Mouse (Mus musculus) erythroblast, embryonic 14.5 days (primary cell): ENCODE measurements around the gene Hunk. TPM values are rescaled to one million over a fixed set of nuclear protein-coding genes. Genes with fewer than 3 reads are reported as not detected.

ENCODE experiments used
- H3K27me3 ChIP-seq: 2 replicates; pipeline ENCODE4 v1.6.1; 2012; ENCODE audit warnings: inconsistent platforms; ENCODE audit not compliant: control insufficient read depth
- H3K36me3 ChIP-seq: 2 replicates; pipeline ENCODE4 v1.6.1; 2012; ENCODE audit warnings: mild to moderate bottlenecking, inconsistent platforms; ENCODE audit not compliant: control insufficient read depth
- H3K4me1 ChIP-seq: 2 replicates; pipeline ENCODE4 v1.6.1; 2012; ENCODE audit warnings: inconsistent platforms; ENCODE audit not compliant: control insufficient read depth
- H3K4me3 ChIP-seq: replicated peaks from 2 replicates; pipeline ENCODE3; 2012; ENCODE audit warnings: moderate library complexity, mild to moderate bottlenecking, inconsistent platforms
- H3K9me3 ChIP-seq: 2 replicates; pipeline ENCODE4 v1.6.1; 2012; ENCODE audit warnings: low read length, inconsistent platforms, mixed read lengths; ENCODE audit not compliant: control insufficient read depth
- GATA1 ChIP-seq: IDR thresholded peaks from 2 replicates; pipeline ENCODE4 v1.6.1; 2012; ENCODE audit warnings: low read length, inconsistent platforms, mixed read lengths
- TAL1 ChIP-seq: IDR thresholded peaks from 3 replicates; pipeline ENCODE4 v1.6.1; 2012; ENCODE audit warnings: low read length, inconsistent platforms, mixed read lengths
- polyA plus RNA-seq: library from polyadenylated mRNA; stranded (reverse); fragments of >175 nt; gene quantifications from 2 replicates; pipeline ENCODE4 v1.2.3, GENCODE M21; 2012

The Hunk gene
- polyA plus RNA-seq, 1 experiment = not detected

- peaks cover 12% of the 10 kb centered on the region for H3K9me3 ChIP-seq
- no peaks in the 10 kb centered on the region for H3K4me1 ChIP-seq
- TF ChIP-seq TAL1 (no peak), GATA1 (no peak)
- H3K36me3 ChIP-seq = no peaks in the 10 kb centered on the region; the same call in 1 of the 2 replicates
- H3K27me3 ChIP-seq = peaks cover 59% of the 10 kb centered on the region
- H3K4me3 ChIP-seq = peak overlapping the region; percentile 60
Measured at GRCm38 (mm10) chr16:90387161-90387671, 1.4 kb downstream of the Hunk start.

GRCm38 (mm10) chr16:90387961-90388360, 2.1 kb downstream of the Hunk start:
- H3K27me3 ChIP-seq = peaks cover 54% of the 10 kb centered on the region
- no peaks in the 10 kb centered on the region for H3K4me1 ChIP-seq
- H3K9me3 ChIP-seq = peaks cover 12% of the 10 kb centered on the region
- no peaks in the 10 kb centered on the region; the same call in 1 of the 2 replicates for H3K36me3 ChIP-seq
- no peak overlapping the region for H3K4me3 ChIP-seq
- TF ChIP-seq GATA1 (no peak), TAL1 (no peak)

GRCm38 (mm10) chr16:90389103-90389750, 3.4 kb downstream of the Hunk start:
- Histone ChIP-seq H3K4me3 (no peak overlapping the region), H3K4me1 (no peaks in the 10 kb centered on the region), H3K36me3 (no peaks in the 10 kb centered on the region; the same call in 1 of the 2 replicates), H3K9me3 (peaks cover 12% of the 10 kb centered on the region), H3K27me3 (peaks cover 41% of the 10 kb centered on the region)
- TF ChIP-seq GATA1 (no peak), TAL1 (no peak)

GRCm38 (mm10) chr16:90390731-90391130, 4.9 kb downstream of the Hunk start:
- H3K9me3 ChIP-seq = peaks cover 12% of the 10 kb centered on the region
- TF ChIP-seq GATA1 (no peak), TAL1 (no peak)
- no peaks in the 10 kb centered on the region; the same call in 1 of the 2 replicates for H3K36me3 ChIP-seq
- H3K4me1 ChIP-seq = no peaks in the 10 kb centered on the region
- H3K4me3 ChIP-seq = no peak overlapping the region
- H3K27me3 ChIP-seq = peaks cover 27% of the 10 kb centered on the region

- Histone ChIP-seq H3K27me3 (no peaks in the 10 kb centered on the region), H3K4me1 (no peaks in the 10 kb centered on the region), H3K4me3 (no peak overlapping the region), H3K9me3 (peaks cover 9% of the 10 kb centered on the region), H3K36me3 (no peaks in the 10 kb centered on the region; the same call in 1 of the 2 replicates)
- TF ChIP-seq TAL1 (no peak), GATA1 (no peak)
Measured at GRCm38 (mm10) chr16:90394761-90395160, 8.9 kb downstream of the Hunk start.

GRCm38 (mm10) chr16:90395996-90396556, 10.3 kb downstream of the Hunk start:
- TF ChIP-seq TAL1 (no peak), GATA1 (no peak)
- Histone ChIP-seq H3K9me3 (peaks cover 6% of the 10 kb centered on the region), H3K4me1 (no peaks in the 10 kb centered on the region), H3K4me3 (no peak overlapping the region), H3K36me3 (no peaks in the 10 kb centered on the region; the same call in 1 of the 2 replicates), H3K27me3 (no peaks in the 10 kb centered on the region)

- no peaks in the 10 kb centered on the region for H3K9me3 ChIP-seq
- no peak for TF ChIP-seq GATA1
- TF ChIP-seq TAL1 = no peak
- H3K36me3 ChIP-seq = no peaks in the 10 kb centered on the region; the same call in 1 of the 2 replicates
- no peak overlapping the region for H3K4me3 ChIP-seq
- H3K27me3 ChIP-seq = no peaks in the 10 kb centered on the region
- no peaks in the 10 kb centered on the region for H3K4me1 ChIP-seq
Measured at GRCm38 (mm10) chr16:90396882-90397281, 11.1 kb downstream of the Hunk start.

GRCm38 (mm10) chr16:90400314-90400713, 14.5 kb downstream of the Hunk start:
- Histone ChIP-seq H3K9me3 (no peaks in the 10 kb centered on the region), H3K4me1 (no peaks in the 10 kb centered on the region), H3K36me3 (no peaks in the 10 kb centered on the region), H3K27me3 (no peaks in the 10 kb centered on the region), H3K4me3 (no peak overlapping the region)
- TF ChIP-seq GATA1 = no peak
- TF ChIP-seq TAL1 = no peak

- TF ChIP-seq TAL1 = no peak
- Histone ChIP-seq H3K27me3 (no peaks in the 10 kb centered on the region), H3K9me3 (no peaks in the 10 kb centered on the region), H3K36me3 (no peaks in the 10 kb centered on the region), H3K4me1 (no peaks in the 10 kb centered on the region), H3K4me3 (no peak overlapping the region)
Measured at GRCm38 (mm10) chr16:90400906-90401666, 15.3 kb downstream of the Hunk start.
